Mouse (Mus musculus): ENCODE results near the gene Mblac2.
A peak's percentile ranks its signal among the peaks of the same experiment; 100 is the strongest.

The Mblac2 gene

GRCm38 (mm10) chr13:81740898-81741297, 29.8 kb downstream of the Mblac2 start:
- DNase-seq = no peak

GRCm38 (mm10) chr13:81743391-81744091, 32.4 kb downstream of the Mblac2 start:
- no peak for DNase-seq

- DNase-seq = no peak
Measured at GRCm38 (mm10) chr13:81744092-81744396, 32.9 kb downstream of the Mblac2 start.

GRCm38 (mm10) chr13:81754878-81755277, 43.7 kb downstream of the Mblac2 start:
- no peak for DNase-seq

GRCm38 (mm10) chr13:81755324-81755723, 44.2 kb downstream of the Mblac2 start:
- no peak for DNase-seq

GRCm38 (mm10) chr13:81757058-81757660, 46.0 kb downstream of the Mblac2 start:
- DNase-seq = no peak

GRCm38 (mm10) chr13:81760379-81760778, 49.2 kb downstream of the Mblac2 start:
- DNase-seq = peak; percentile 63 to 76

GRCm38 (mm10) chr13:81761566-81762186, 50.5 kb downstream of the Mblac2 start:
- DNase-seq = peak; percentile 52 to 64

- no peak for DNase-seq
Measured at GRCm38 (mm10) chr13:81764173-81764572, 53.0 kb downstream of the Mblac2 start.

GRCm38 (mm10) chr13:81767038-81767659, 56.0 kb downstream of the Mblac2 start:
- peak; percentile 87 to 93 for DNase-seq

- DNase-seq = no peak
Measured at GRCm38 (mm10) chr13:81776217-81776616, 65.1 kb downstream of the Mblac2 start.

GRCm38 (mm10) chr13:81782475-81782874, 71.3 kb downstream of the Mblac2 start:
- DNase-seq = no peak

- DNase-seq = peak; percentile 93 to 95
Measured at GRCm38 (mm10) chr13:81782971-81783404, 71.8 kb downstream of the Mblac2 start, which contains the start of gene Cetn3. Gene Cetn3, plus strand, starts transcription at chr13:81783077.

- DNase-seq = peak; percentile 98
Measured at GRCm38 (mm10) chr13:81783405-81784342, 72.5 kb downstream of the Mblac2 start.

GRCm38 (mm10) chr13:81785766-81786480, 74.8 kb downstream of the Mblac2 start:
- DNase-seq = peak; percentile 12 to 27

GRCm38 (mm10) chr13:81790160-81790559, 79.0 kb downstream of the Mblac2 start:
- DNase-seq = no peak

- no peak for DNase-seq
Measured at GRCm38 (mm10) chr13:81791861-81792260, 80.7 kb downstream of the Mblac2 start.

GRCm38 (mm10) chr13:81793850-81794249, 82.7 kb downstream of the Mblac2 start:
- no peak for DNase-seq

- DNase-seq = no peak
Measured at GRCm38 (mm10) chr13:81801121-81801520, 90.0 kb downstream of the Mblac2 start.

Data from cerebellum, postnatal 14 days (tissue).